Mouse (Mus musculus) ES-E14 (cell line): Measurements from ENCODE around the gene Btbd35f21. TPM values are rescaled to one million over a fixed set of nuclear protein-coding genes. Genes with fewer than 3 reads are reported as not detected.
"Not testable (repeated sequence)": the region's sequence is repeated elsewhere in the genome, so short reads cannot be mapped to it uniquely, and the experiment has no call there.

Experiments used
- DNase-seq: peaks from one replicate; pipeline ENCODE4 v3.0.0-alpha.2; 2013; ENCODE audit warnings: low read depth, low spot score
- H3K27ac ChIP-seq: 2 replicates; pipeline ENCODE4 v1.5.1; 2012; ENCODE audit warnings: low read depth, mild to moderate bottlenecking, low read length, moderate library complexity, mixed read lengths; ENCODE audit not compliant: poor library complexity, insufficient read depth, severe bottlenecking
- H3K36me3 ChIP-seq: 2 replicates; pipeline ENCODE4 v1.6.1; 2012; ENCODE audit warnings: mild to moderate bottlenecking, low read length, moderate library complexity, mixed read lengths; ENCODE audit not compliant: control insufficient read depth, poor library complexity, insufficient read depth, severe bottlenecking
- H3K4me1 ChIP-seq, 2 experiments: fragments of 150-350 bp in 1 of 2; sonication (generic) in 1 of 2; 2 replicates each; pipeline ENCODE4 v1.6.1; 2012; ENCODE audit warnings: low read length in 2 of 2, mild to moderate bottlenecking in 1 of 2, mixed read lengths in 1 of 2; ENCODE audit not compliant: control insufficient read depth in 2 of 2, insufficient read depth in 2 of 2, poor library complexity in 1 of 2
- H3K4me3 ChIP-seq, 2 experiments: fragments of 150-350 bp in 1 of 2; sonication (generic) in 1 of 2; 2 replicates each; pipeline ENCODE4 v1.5.1; 2012; ENCODE audit warnings: low read length in 2 of 2, low read depth in 1 of 2, mild to moderate bottlenecking in 1 of 2, mixed read lengths in 1 of 2; ENCODE audit not compliant: insufficient read depth in 1 of 2, poor library complexity in 1 of 2, severe bottlenecking in 1 of 2
- H3K9ac ChIP-seq: 2 replicates; pipeline ENCODE4 v1.6.1; 2012; ENCODE audit warnings: low read depth, mild to moderate bottlenecking, low read length, mixed read lengths; ENCODE audit not compliant: poor library complexity, insufficient read depth, severe bottlenecking
- H3K9me3 ChIP-seq: fragments of 150-350 bp; sonication (generic); 2 replicates; pipeline ENCODE4 v1.6.1; 2012; ENCODE audit warnings: low read depth, mild to moderate bottlenecking, low read length; ENCODE audit not compliant: control insufficient read depth, insufficient read depth
- in situ Hi-C, 2 experiments: fragments of 600-800 bp; cut with MboI; formaldehyde crosslinking; loops; one replicate each; pipeline ENCODE4 v1.15.1; 2025; ENCODE audit warnings: low sequenced_read_pairs in 2 of 2, inconsistent platforms in 1 of 2; ENCODE audit not compliant: unreplicated experiment in 2 of 2
- total RNA-seq: library from RNA; depleted of rRNA; stranded (reverse); fragments of 300-350 nt; gene quantifications from 2 replicates; pipeline ENCODE4 v1.2.3, GENCODE M21; 2012; rRNA removed

Btbd35f21 gene
- total RNA-seq: not detected in 2 replicates

DNA sequence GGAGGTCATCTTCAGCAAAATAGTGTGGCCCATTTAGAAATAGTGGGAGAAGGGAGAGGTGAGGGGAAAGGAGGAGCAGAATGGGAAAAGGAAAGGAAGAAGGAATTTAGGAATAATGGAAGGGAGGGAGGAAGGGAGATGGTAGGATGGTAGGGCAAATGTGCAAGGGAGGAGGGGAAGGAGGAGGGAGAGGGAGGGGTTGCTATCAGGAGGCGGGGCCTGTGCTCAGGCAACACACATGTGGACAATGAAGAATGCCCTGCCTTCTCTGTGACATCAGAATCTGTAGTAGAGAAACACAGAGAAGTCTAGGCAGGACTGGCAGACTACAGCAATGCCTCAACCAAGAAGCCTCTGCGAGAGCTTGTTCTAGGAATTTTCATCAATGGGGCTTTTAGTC, at the start of gene Btbd35f21:
Gene Btbd35f21, plus strand, starts transcription at position 301 of the 400 bp plus-strand sequence.
- H3K4me3 ChIP-seq, H3K27ac ChIP-seq, in situ Hi-C loops, DNase-seq, H3K36me3 ChIP-seq, H3K9ac ChIP-seq, H3K9me3 ChIP-seq, H3K4me1 ChIP-seq: not testable (repeated sequence)

Other genes with a start within 250 kb of the Btbd35f21 start
- gene Btbd35f1, start 166.1 kb upstream of the Btbd35f21 start, total RNA-seq: 0.18 TPM in 1 of 2 replicates, not detected in the other
- gene Gm5926, start 75.4 kb upstream of the Btbd35f21 start, total RNA-seq: not detected in 2 replicates
- not detected in 2 replicates for gene Btbd35f30, start 168.5 kb downstream of the Btbd35f21 start, total RNA-seq
- not detected in 2 replicates for gene Gm21789, start 215.7 kb downstream of the Btbd35f21 start, total RNA-seq
- not detected in 2 replicates for gene Btbd35f5, start 247.8 kb downstream of the Btbd35f21 start, total RNA-seq